In the genomic region with DNA sequence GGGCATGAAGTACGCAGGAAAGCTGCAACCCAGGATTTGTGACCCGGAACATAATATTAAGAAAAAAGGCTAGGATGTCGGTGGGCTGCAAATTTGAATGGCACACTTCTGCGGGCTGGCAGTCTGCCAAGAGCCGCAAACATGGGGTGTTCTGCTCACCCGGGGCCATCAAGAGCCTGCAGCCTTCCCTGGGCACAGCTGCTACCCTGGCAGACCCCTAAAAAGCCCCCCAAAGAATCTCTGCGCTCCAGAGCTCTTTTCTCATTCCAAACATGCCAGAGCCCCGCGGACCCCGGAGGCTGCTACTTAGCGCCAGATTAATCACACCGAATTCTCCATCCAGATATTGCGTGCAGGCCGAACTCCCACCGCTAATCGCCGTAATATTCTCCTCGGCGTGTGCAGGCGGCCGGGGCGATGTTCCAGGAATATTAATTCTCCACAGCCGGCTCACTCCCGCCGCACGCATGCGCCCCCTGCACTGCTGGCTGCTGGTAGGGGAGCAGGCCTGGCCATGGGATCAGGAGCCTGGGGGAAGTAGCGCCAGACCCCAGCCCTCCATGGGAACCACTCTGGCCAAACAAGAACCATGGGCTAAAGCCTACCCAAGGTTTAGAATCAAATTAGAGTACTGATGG, we compare ENCODE assay signal across 9 mouse cellular contexts.
DNase-seq lines count a peak whose midpoint lies in the region; ATAC-seq lines count a peak whose summit lies in the region.
"Had no signal": no experiment of that assay in that cellular context is flagged by ENCODE, and none has a peak within 500 bp of the region (broad histone marks: within the 10 kb centered on the region; RNA-seq: fewer than 3 reads in every experiment).

No protein-coding gene starts in this region.

- H3K9ac ChIP-seq in embryonic facial prominence, embryonic 11.5 days (replicated peaks; ENCODE audit: low read length) = no peak overlapping the region
- H3K9ac ChIP-seq: liver, embryonic 14.5 days had no signal

- H3K27me3 ChIP-seq in embryonic facial prominence, embryonic 11.5 days (ENCODE audit: control insufficient read depth, insufficient read depth, low read length) = peaks cover 3% of the 10 kb centered on the region; the same call in 1 of the 2 replicates
- H3K27me3 ChIP-seq in embryonic facial prominence, embryonic 10.5 days (replicated peaks; ENCODE audit: low read depth, poor library complexity, severe bottlenecking) = peaks cover 87% of the 10 kb centered on the region

- no peak overlapping the region for H3K4me2 ChIP-seq in embryonic facial prominence, embryonic 11.5 days (ENCODE audit: low read depth, low read length)

- H3K4me1 ChIP-seq in embryonic facial prominence, embryonic 11.5 days (ENCODE audit: control insufficient read depth, insufficient read depth, low read length) = peaks cover 8% of the 10 kb centered on the region; the same call in 1 of the 2 replicates
- peaks cover 42% of the 10 kb centered on the region for H3K4me1 ChIP-seq in embryonic facial prominence, embryonic 10.5 days

- no peaks in the 10 kb centered on the region for H3K36me3 ChIP-seq in embryonic facial prominence, embryonic 11.5 days (replicated peaks; ENCODE audit: control insufficient read depth, insufficient read depth, low read depth, low read length)
- no peaks in the 10 kb centered on the region for H3K36me3 ChIP-seq in embryonic facial prominence, embryonic 10.5 days (replicated peaks)

- H3K9me3 ChIP-seq in embryonic facial prominence, embryonic 11.5 days (replicated peaks; ENCODE audit: control insufficient read depth, low read length) = no peaks in the 10 kb centered on the region
- no peaks in the 10 kb centered on the region for H3K9me3 ChIP-seq in embryonic facial prominence, embryonic 10.5 days

- no peak overlapping the region for H3K4me3 ChIP-seq in embryonic facial prominence, embryonic 11.5 days (ENCODE audit: low read depth, low read length)
- no peak overlapping the region for H3K4me3 ChIP-seq in embryonic facial prominence, embryonic 10.5 days

- 38% methylated on average over 28 of the region's 28 CpGs for WGBS in embryonic facial prominence, embryonic 11.5 days
- WGBS in embryonic facial prominence, embryonic 10.5 days = 60% methylated on average over 28 of the region's 28 CpGs

- no peak overlapping the region; the same call in 1 of the 2 replicates for H3K27ac ChIP-seq in embryonic facial prominence, embryonic 11.5 days (replicated peaks; ENCODE audit: low read depth, low read length)
- H3K27ac ChIP-seq in embryonic facial prominence, embryonic 10.5 days (replicated peaks) = no peak overlapping the region
- H3K27ac ChIP-seq: liver, embryonic 14.5 days had no signal

- ATAC-seq in embryonic facial prominence, embryonic 11.5 days (replicated peaks; ENCODE audit: insufficient number of reproducible peaks, low FRiP score, low TSS enrichment, low read depth) = no peak

- intact Hi-C loops in left cerebral cortex, postnatal 36 days (cut with DNase I) = no loop called here

- DNase-seq in embryonic facial prominence, embryonic 11.5 days (ENCODE audit: low spot score) = peak; percentile 40
- no peak for DNase-seq in embryonic facial prominence, embryonic 10.5 days (ENCODE audit: low spot score)
- peak; percentile 81 for DNase-seq in right cerebral cortex, adult 18-20 months
- no peak for DNase-seq in right cerebral cortex, postnatal 36 days (ENCODE audit: low spot score in 2 of 2)
- DNase-seq in left cerebral cortex, postnatal 36 days (ENCODE audit: low spot score in 2 of 2) = peak; percentile 59 to 64
- peak; percentile 74 for DNase-seq in right cerebral cortex, postnatal 14 days
- no peak for DNase-seq in embryo, embryonic 10.5 days (ENCODE audit: low spot score)
- no peak for DNase-seq in lung, postnatal 10 days

Comparison
In these comparisons a context has a peak if more than half of its experiments do, and no peak if none do; other contexts are left out.
1. DNase-seq: peak in embryonic facial prominence, embryonic 11.5 days (single experiment), right cerebral cortex, adult 18-20 months (single experiment), left cerebral cortex, postnatal 36 days (2 of 2) and right cerebral cortex, postnatal 14 days (single experiment); none in embryonic facial prominence, embryonic 10.5 days (single experiment), right cerebral cortex, postnatal 36 days (0 of 2), embryo, embryonic 10.5 days (single experiment) and lung, postnatal 10 days (single experiment).